Mouse (Mus musculus): ENCODE results near the gene Me1. TPM values are rescaled to one million over a fixed set of nuclear protein-coding genes. Genes with fewer than 3 reads are reported as not detected.

The Me1 gene
- polyA plus RNA-seq, 1 experiment from 2014 or later, result 51.6 TPM

DNA sequence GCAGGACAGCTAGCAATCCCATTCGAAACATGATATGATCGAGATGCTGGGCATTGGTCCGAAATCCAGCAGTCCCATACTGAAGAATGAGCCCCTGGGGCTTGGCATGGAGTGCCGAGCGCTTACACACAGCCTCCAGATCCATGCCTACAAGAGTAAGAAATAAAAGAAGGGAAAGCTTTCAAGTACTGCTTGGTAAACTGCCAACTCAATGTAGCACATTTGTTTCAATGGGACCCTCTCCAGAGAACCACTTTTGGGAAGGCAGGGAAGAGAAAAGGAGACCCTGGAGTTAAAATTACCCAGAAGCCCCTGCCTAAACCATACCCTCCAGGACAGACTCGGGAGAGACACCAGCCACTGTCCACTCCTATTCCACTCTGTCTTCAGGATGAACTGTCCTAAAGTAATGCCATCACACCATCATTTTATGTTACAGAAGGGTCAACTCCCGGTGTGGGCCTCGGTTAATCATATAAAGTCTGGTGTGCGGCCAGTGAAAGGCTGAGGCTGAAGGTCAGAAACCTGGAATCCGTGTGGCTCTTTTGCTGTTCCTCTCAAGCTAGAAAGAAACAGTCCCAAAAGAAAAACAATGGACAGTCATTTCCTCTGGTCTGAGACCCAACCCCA, 125.4 kb downstream of the Me1 start:
- Histone ChIP-seq H3K27ac (ENCODE audit: low read depth, low read length) (peak overlapping the region; percentile 24), H3K9me3 (ENCODE audit: control insufficient read depth) (no peaks in the 10 kb centered on the region), H3K4me3 (ENCODE audit: low read depth, low read length) (peak overlapping the region; percentile 62), H3K27me3 (replicated peaks; ENCODE audit: control insufficient read depth, insufficient read depth, low read length) (no peaks in the 10 kb centered on the region), H3K36me3 (ENCODE audit: control insufficient read depth, insufficient read depth) (peaks cover 30% of the 10 kb centered on the region), H3K4me2 (replicated peaks; ENCODE audit: low read depth) (peak overlapping the region; percentile 100), H3K9ac (ENCODE audit: low read depth, low read length) (no peak overlapping the region; the same call in 1 of the 2 replicates), H3K4me1 (replicated peaks; ENCODE audit: control insufficient read depth, insufficient read depth, low read length) (0 out of 2 replicates have a peak, but pooled peaks cover 10% of the 10 kb centered on the region)
- WGBS, result 54% methylated on average over 10 of the region's 10 CpGs
- no peak for TF ChIP-seq CTCF (IDR thresholded peaks at IDR 0.05; ENCODE audit: low read depth)
- ATAC-seq, result no peak

DNA sequence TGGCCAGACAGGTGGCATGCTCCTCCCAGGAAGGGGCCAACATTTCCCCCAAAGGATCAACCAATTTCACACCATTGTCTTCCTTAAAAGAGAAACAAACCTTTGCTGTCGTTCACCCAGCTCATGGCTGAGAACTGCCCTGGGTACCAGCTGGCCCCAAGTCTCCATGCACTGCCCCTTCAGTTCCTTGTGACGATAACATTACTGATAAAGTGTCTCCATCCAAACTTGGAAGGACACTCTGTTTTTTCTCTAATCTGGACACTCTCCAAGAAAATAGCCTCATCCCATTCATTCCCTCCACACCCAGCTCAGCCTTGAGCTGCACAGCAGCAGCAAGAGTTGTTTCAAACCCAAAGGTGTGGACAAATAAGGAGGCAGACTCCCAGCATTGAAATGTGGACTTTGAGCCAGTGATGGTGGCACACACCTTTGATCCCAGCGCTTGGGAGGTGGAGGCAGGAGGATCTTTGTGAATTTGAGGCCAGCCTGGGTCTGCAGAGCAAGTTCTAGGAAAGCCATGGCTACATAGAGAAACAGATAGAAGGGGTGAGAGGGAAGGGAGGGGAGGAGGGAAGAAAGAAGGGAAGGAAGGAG, 126.3 kb downstream of the Me1 start:
- Histone ChIP-seq H3K9me3 (ENCODE audit: control insufficient read depth) (no peaks in the 10 kb centered on the region), H3K9ac (ENCODE audit: low read depth, low read length) (no peak overlapping the region), H3K4me1 (replicated peaks; ENCODE audit: control insufficient read depth, insufficient read depth, low read length) (0 out of 2 replicates have a peak, but pooled peaks cover 10% of the 10 kb centered on the region), H3K27ac (ENCODE audit: low read depth, low read length) (peak overlapping the region; percentile 58; the same call in 1 of the 2 replicates), H3K4me2 (replicated peaks; ENCODE audit: low read depth) (peak overlapping the region; percentile 48), H3K36me3 (ENCODE audit: control insufficient read depth, insufficient read depth) (peaks cover 39% of the 10 kb centered on the region), H3K27me3 (replicated peaks; ENCODE audit: control insufficient read depth, insufficient read depth, low read length) (no peaks in the 10 kb centered on the region), H3K4me3 (ENCODE audit: low read depth, low read length) (peak overlapping the region; percentile 11; the same call in 1 of the 2 replicates)
- ATAC-seq, result peak; percentile 44
- WGBS, result 29% methylated on average over 3 of the region's 3 CpGs
- TF ChIP-seq CTCF (IDR thresholded peaks at IDR 0.05; ENCODE audit: low read depth), result no peak

DNA sequence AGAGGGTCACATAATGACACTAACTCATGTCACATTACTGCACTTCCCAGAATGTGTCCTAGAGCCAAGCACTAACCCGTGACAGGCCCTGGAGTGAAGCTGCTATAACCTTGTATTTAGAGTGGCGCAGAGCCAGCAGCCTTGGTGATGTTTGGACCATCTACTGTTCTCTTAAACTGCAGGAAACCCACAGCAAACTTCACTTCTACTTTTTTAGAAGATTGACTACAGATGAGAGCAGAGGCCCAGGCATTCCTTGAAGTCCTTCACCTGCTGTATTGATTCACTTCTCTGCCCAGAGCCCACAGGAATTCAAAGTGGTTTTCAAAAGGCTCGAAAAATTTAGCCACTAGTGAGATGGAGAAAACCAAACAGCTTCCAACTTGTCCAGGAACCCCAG, 135.2 kb downstream of the Me1 start:
- TF ChIP-seq CTCF (IDR thresholded peaks at IDR 0.05; ENCODE audit: low read depth), result no peak
- H3K4me2 ChIP-seq (replicated peaks; ENCODE audit: low read depth), result no peak overlapping the region
- H3K9me3 ChIP-seq (ENCODE audit: control insufficient read depth), result no peaks in the 10 kb centered on the region
- WGBS, result 83% methylated on average over 3 of the region's 3 CpGs
- 0 out of 2 replicates have a peak overlapping the region, but pooled peaks have one; percentile 7 for H3K27ac ChIP-seq (ENCODE audit: low read depth, low read length)
- no peaks in the 10 kb centered on the region for H3K27me3 ChIP-seq (replicated peaks; ENCODE audit: control insufficient read depth, insufficient read depth, low read length)
- no peaks in the 10 kb centered on the region for H3K4me1 ChIP-seq (replicated peaks; ENCODE audit: control insufficient read depth, insufficient read depth, low read length)
- no peak overlapping the region for H3K4me3 ChIP-seq (ENCODE audit: low read depth, low read length)
- no peak for ATAC-seq
- H3K36me3 ChIP-seq (ENCODE audit: control insufficient read depth, insufficient read depth), result peaks cover 90% of the 10 kb centered on the region
- no peak overlapping the region for H3K9ac ChIP-seq (ENCODE audit: low read depth, low read length)

DNA sequence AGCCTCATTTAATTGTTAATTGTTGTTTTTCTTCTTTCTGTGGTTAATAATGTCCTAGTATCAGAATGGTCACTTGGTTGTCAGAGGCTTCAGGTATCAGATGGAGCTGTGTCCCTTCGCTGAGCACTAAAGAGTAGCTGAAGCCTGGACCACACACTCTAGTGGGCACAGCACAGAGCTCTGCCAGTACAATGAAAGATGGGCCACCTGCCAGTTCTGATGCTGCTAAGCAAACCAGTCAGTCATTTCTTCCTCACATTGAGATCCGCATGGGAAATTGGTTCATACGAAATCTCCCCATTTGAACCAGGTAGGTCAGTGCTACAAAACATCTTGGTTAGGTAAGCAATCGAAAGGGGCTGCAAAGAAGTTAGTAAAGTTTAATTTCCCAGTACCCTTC, 141.1 kb downstream of the Me1 start:
- Histone ChIP-seq H3K27me3 (replicated peaks; ENCODE audit: control insufficient read depth, insufficient read depth, low read length) (no peaks in the 10 kb centered on the region), H3K4me3 (ENCODE audit: low read depth, low read length) (no peak overlapping the region), H3K36me3 (ENCODE audit: control insufficient read depth, insufficient read depth) (peaks cover 77% of the 10 kb centered on the region), H3K27ac (ENCODE audit: low read depth, low read length) (no peak overlapping the region), H3K9ac (ENCODE audit: low read depth, low read length) (no peak overlapping the region), H3K9me3 (ENCODE audit: control insufficient read depth) (no peaks in the 10 kb centered on the region), H3K4me1 (replicated peaks; ENCODE audit: control insufficient read depth, insufficient read depth, low read length) (no peaks in the 10 kb centered on the region), H3K4me2 (replicated peaks; ENCODE audit: low read depth) (no peak overlapping the region)
- TF ChIP-seq CTCF (IDR thresholded peaks at IDR 0.05; ENCODE audit: low read depth), result no peak
- ATAC-seq, result no peak
- WGBS, result 94% methylated on average over 4 of the region's 4 CpGs

DNA sequence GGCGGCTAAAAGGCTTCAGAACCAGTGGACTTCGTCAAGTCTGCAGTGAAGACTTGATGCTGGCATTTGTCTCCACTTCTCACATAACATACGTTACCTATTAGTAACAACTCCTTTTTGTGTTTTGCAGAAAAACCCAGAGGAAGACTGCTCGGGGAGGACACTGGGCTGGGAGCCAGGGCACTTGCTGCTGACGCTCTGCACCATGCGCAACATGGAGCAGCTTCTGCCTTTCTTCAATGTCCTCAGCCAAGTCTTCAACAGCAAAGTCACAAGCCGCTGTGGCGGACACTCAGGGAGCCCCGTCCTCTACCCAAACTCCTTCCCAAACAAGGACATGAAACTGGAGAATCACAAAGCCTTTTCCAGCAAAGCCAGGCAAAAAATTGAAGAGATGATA, 141.9 kb downstream of the Me1 start:
- Histone ChIP-seq H3K4me1 (replicated peaks; ENCODE audit: control insufficient read depth, insufficient read depth, low read length) (no peaks in the 10 kb centered on the region), H3K4me3 (ENCODE audit: low read depth, low read length) (no peak overlapping the region), H3K9ac (ENCODE audit: low read depth, low read length) (no peak overlapping the region), H3K9me3 (ENCODE audit: control insufficient read depth) (no peaks in the 10 kb centered on the region), H3K36me3 (ENCODE audit: control insufficient read depth, insufficient read depth) (peaks cover 76% of the 10 kb centered on the region), H3K4me2 (replicated peaks; ENCODE audit: low read depth) (no peak overlapping the region), H3K27me3 (replicated peaks; ENCODE audit: control insufficient read depth, insufficient read depth, low read length) (no peaks in the 10 kb centered on the region), H3K27ac (ENCODE audit: low read depth, low read length) (no peak overlapping the region)
- ATAC-seq, result no peak
- 82% methylated on average over 9 of the region's 9 CpGs for WGBS
- no peak for TF ChIP-seq CTCF (IDR thresholded peaks at IDR 0.05; ENCODE audit: low read depth)

DNA sequence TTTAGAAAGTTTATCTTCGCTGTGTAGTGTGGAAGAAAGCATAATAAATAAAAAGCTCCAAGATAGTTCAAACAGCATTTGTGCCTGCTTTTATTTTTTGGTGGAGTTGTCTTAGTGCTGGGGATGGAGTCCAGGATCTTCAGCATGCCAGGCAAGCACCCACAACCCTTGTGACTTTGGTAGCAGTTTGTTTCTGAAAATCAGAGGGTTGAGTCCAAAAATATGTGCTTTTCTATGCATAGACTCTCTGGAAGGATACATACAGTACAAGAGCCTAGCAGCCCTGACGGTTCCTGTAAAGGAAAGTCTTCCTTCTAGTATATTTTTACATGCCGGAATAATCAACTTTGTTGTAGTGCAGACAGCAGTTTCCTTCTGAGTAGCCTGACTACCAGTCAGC, 145.0 kb downstream of the Me1 start:
- Histone ChIP-seq H3K4me2 (replicated peaks; ENCODE audit: low read depth) (no peak overlapping the region), H3K27ac (ENCODE audit: low read depth, low read length) (no peak overlapping the region), H3K4me3 (ENCODE audit: low read depth, low read length) (no peak overlapping the region), H3K4me1 (replicated peaks; ENCODE audit: control insufficient read depth, insufficient read depth, low read length) (no peaks in the 10 kb centered on the region), H3K9me3 (ENCODE audit: control insufficient read depth) (no peaks in the 10 kb centered on the region), H3K9ac (ENCODE audit: low read depth, low read length) (no peak overlapping the region), H3K36me3 (ENCODE audit: control insufficient read depth, insufficient read depth) (peaks cover 63% of the 10 kb centered on the region), H3K27me3 (replicated peaks; ENCODE audit: control insufficient read depth, insufficient read depth, low read length) (no peaks in the 10 kb centered on the region)
- no peak for TF ChIP-seq CTCF (IDR thresholded peaks at IDR 0.05; ENCODE audit: low read depth)
- 91% methylated on average over 3 of the region's 3 CpGs for WGBS
- no peak for ATAC-seq
